Mouse (Mus musculus) forebrain, embryonic 13.5 days (tissue): ENCODE data around the gene Hspa4. TPM values are rescaled to one million over a fixed set of nuclear protein-coding genes. Genes with fewer than 3 reads are reported as not detected.
"Not testable (repeated sequence)": the region's sequence is repeated elsewhere in the genome, so short reads cannot be mapped to it uniquely, and the experiment has no call there.

Experiments used
- ATAC-seq: fragments of 200-750 bp; cut with Nextera tagmentation; 2 replicates; pipeline ENCODE4 v1.8.0; 2017
- H3K27ac ChIP-seq: fragments of 300-500 bp; sonication (generic); 2 replicates; pipeline ENCODE4 v1.5.1; 2015; ENCODE audit warnings: inconsistent platforms, mild to moderate bottlenecking, moderate library complexity
- H3K27me3 ChIP-seq: fragments of 300-500 bp; sonication (generic); 2 replicates; pipeline ENCODE4 v1.6.1; 2015; ENCODE audit warnings: mild to moderate bottlenecking, inconsistent platforms
- H3K36me3 ChIP-seq: fragments of 300-500 bp; sonication (generic); 2 replicates; pipeline ENCODE4 v1.6.1; 2015; ENCODE audit warnings: mild to moderate bottlenecking, inconsistent platforms; ENCODE audit not compliant: poor library complexity, severe bottlenecking
- H3K4me1 ChIP-seq: fragments of 300-500 bp; sonication (generic); 2 replicates; pipeline ENCODE4 v1.6.1; 2015; ENCODE audit warnings: inconsistent platforms
- H3K4me2 ChIP-seq: fragments of 300-500 bp; sonication (generic); 2 replicates; pipeline ENCODE4 v1.6.1; 2015; ENCODE audit warnings: inconsistent platforms, mild to moderate bottlenecking, moderate library complexity
- H3K4me3 ChIP-seq: fragments of 300-500 bp; sonication (generic); 2 replicates; pipeline ENCODE4 v1.5.1; 2015; ENCODE audit warnings: mild to moderate bottlenecking, inconsistent platforms
- H3K9ac ChIP-seq: fragments of 300-500 bp; sonication (generic); 2 replicates; pipeline ENCODE4 v1.6.1; 2015; ENCODE audit warnings: mild to moderate bottlenecking, inconsistent platforms
- H3K9me3 ChIP-seq: fragments of 300-500 bp; sonication (generic); replicated peaks from 2 replicates; pipeline ENCODE4 v1.6.1; 2016; ENCODE audit warnings: inconsistent platforms
- WGBS: fragments of 180-500 bp; shearing (Covaris S2); methylation state at CpG from one replicate; pipeline ENCODE4 v1.1.7; 2015; 5-methylcytosine and 5-hydroxymethylcytosine counted together
- polyA plus RNA-seq: library from polyadenylated mRNA; unstranded; fragments of >200 nt; fragmentation: Nextera tagmentation; extraction: Ambion mirVana; gene quantifications from 2 replicates; pipeline ENCODE4 v1.2.1, GENCODE M21; 2015

The Hspa4 gene
- polyA plus RNA-seq, 1 experiment from 2014 or later: 62.7 TPM

- Histone ChIP-seq H3K4me2 (no peak overlapping the region), H3K27me3 (no peaks in the 10 kb centered on the region), H3K9ac (no peak overlapping the region), H3K9me3 (no peaks in the 10 kb centered on the region), H3K27ac (no peak overlapping the region), H3K4me3 (no peak overlapping the region), H3K4me1 (peaks cover 9% of the 10 kb centered on the region), H3K36me3 (no peaks in the 10 kb centered on the region)
- WGBS: 87% methylated on average over 14 of the region's 14 CpGs
- no peak for ATAC-seq
Observed at GRCm38 (mm10) chr11:53304044-53304840, 4.0 kb upstream of the Hspa4 start.

GRCm38 (mm10) chr11:53301167-53301515, 884 bp upstream of the Hspa4 start:
- H3K9ac ChIP-seq: peak overlapping the region; percentile 98
- ATAC-seq: no peak
- WGBS: 50% methylated on average over 9 of the region's 9 CpGs
- H3K27me3 ChIP-seq: no peaks in the 10 kb centered on the region
- H3K36me3 ChIP-seq: peaks cover 3% of the 10 kb centered on the region; the same call in 1 of the 2 replicates
- H3K4me3 ChIP-seq: peak overlapping the region; percentile 98
- no peaks in the 10 kb centered on the region for H3K9me3 ChIP-seq
- H3K4me2 ChIP-seq: peak overlapping the region; percentile 69
- peak overlapping the region; percentile 96 for H3K27ac ChIP-seq
- peaks cover 33% of the 10 kb centered on the region for H3K4me1 ChIP-seq

- WGBS: under 1% methylated on average over 80 of the region's 80 CpGs
Observed at GRCm38 (mm10) chr11:53299551-53300329, 517 bp downstream of the Hspa4 start.

GRCm38 (mm10) chr11:53297947-53298860, 2.1 kb downstream of the Hspa4 start:
- 87% methylated on average over 7 of the region's 7 CpGs for WGBS
- H3K4me2 ChIP-seq: peak overlapping the region; percentile 84
- no peak overlapping the region for H3K27ac ChIP-seq
- H3K4me3 ChIP-seq: peak overlapping the region; percentile 98
- no peaks in the 10 kb centered on the region for H3K27me3 ChIP-seq
- H3K36me3 ChIP-seq: peaks cover 11% of the 10 kb centered on the region
- H3K9me3 ChIP-seq: no peaks in the 10 kb centered on the region
- H3K9ac ChIP-seq: peak overlapping the region; percentile 98; the same call in 1 of the 2 replicates
- H3K4me1 ChIP-seq: peaks cover 33% of the 10 kb centered on the region
- ATAC-seq: no peak

More at GRCm38 (mm10) chr11:53299551-53300329, 517 bp downstream of the Hspa4 start:
- peak overlapping the region; percentile 84 for H3K4me2 ChIP-seq
- peak overlapping the region; percentile 98 for H3K4me3 ChIP-seq
- no peaks in the 10 kb centered on the region for H3K9me3 ChIP-seq
- no peaks in the 10 kb centered on the region for H3K27me3 ChIP-seq
- peaks cover 33% of the 10 kb centered on the region for H3K4me1 ChIP-seq
- H3K9ac ChIP-seq: peak overlapping the region; percentile 98
- H3K27ac ChIP-seq: peak overlapping the region; percentile 96
- H3K36me3 ChIP-seq: peaks cover 3% of the 10 kb centered on the region; the same call in 1 of the 2 replicates
- peak; percentile 80 for ATAC-seq

- H3K4me1 ChIP-seq: peaks cover 33% of the 10 kb centered on the region
Observed at GRCm38 (mm10) chr11:53296880-53297279, 3.4 kb downstream of the Hspa4 start.

GRCm38 (mm10) chr11:53294441-53294840, 5.8 kb downstream of the Hspa4 start:
- WGBS: 91% methylated on average over 5 of the region's 5 CpGs

More at GRCm38 (mm10) chr11:53296880-53297279, 3.4 kb downstream of the Hspa4 start:
- Histone ChIP-seq H3K27me3 (no peaks in the 10 kb centered on the region), H3K27ac (no peak overlapping the region), H3K9ac (no peak overlapping the region), H3K9me3 (no peaks in the 10 kb centered on the region), H3K36me3 (peaks cover 19% of the 10 kb centered on the region), H3K4me2 (no peak overlapping the region), H3K4me3 (no peak overlapping the region)
- no peak for ATAC-seq
- 80% methylated on average over 4 of the region's 4 CpGs for WGBS

GRCm38 (mm10) chr11:53290871-53291270, 9.4 kb downstream of the Hspa4 start:
- no peak overlapping the region for H3K4me2 ChIP-seq
- H3K9me3 ChIP-seq: no peaks in the 10 kb centered on the region
- no peak overlapping the region for H3K4me3 ChIP-seq
- 95% methylated on average over 11 of the region's 11 CpGs for WGBS
- no peaks in the 10 kb centered on the region for H3K4me1 ChIP-seq
- H3K36me3 ChIP-seq: peaks cover 69% of the 10 kb centered on the region
- H3K27me3 ChIP-seq: no peaks in the 10 kb centered on the region
- H3K27ac ChIP-seq: no peak overlapping the region
- ATAC-seq: no peak
- H3K9ac ChIP-seq: no peak overlapping the region

More at GRCm38 (mm10) chr11:53294441-53294840, 5.8 kb downstream of the Hspa4 start:
- H3K4me2 ChIP-seq: no peak overlapping the region
- H3K27me3 ChIP-seq: no peaks in the 10 kb centered on the region
- peaks cover 36% of the 10 kb centered on the region for H3K36me3 ChIP-seq
- no peak overlapping the region for H3K9ac ChIP-seq
- no peak for ATAC-seq
- no peak overlapping the region for H3K27ac ChIP-seq
- H3K4me3 ChIP-seq: no peak overlapping the region
- peaks cover 26% of the 10 kb centered on the region for H3K4me1 ChIP-seq
- H3K9me3 ChIP-seq: no peaks in the 10 kb centered on the region

GRCm38 (mm10) chr11:53290187-53290586, 10.1 kb downstream of the Hspa4 start:
- not testable (repeated sequence) for H3K4me1 ChIP-seq, H3K27me3 ChIP-seq, H3K4me2 ChIP-seq, H3K9ac ChIP-seq, H3K4me3 ChIP-seq, H3K9me3 ChIP-seq, H3K27ac ChIP-seq, ATAC-seq
- WGBS: 100% methylated on average over 2 of the region's 2 CpGs
- peaks cover 76% of the 10 kb centered on the region for H3K36me3 ChIP-seq

- Histone ChIP-seq H3K27me3 (no peaks in the 10 kb centered on the region), H3K4me3 (no peak overlapping the region), H3K4me2 (no peak overlapping the region), H3K4me1 (no peaks in the 10 kb centered on the region), H3K9ac (no peak overlapping the region), H3K27ac (no peak overlapping the region), H3K36me3 (peaks cover 88% of the 10 kb centered on the region), H3K9me3 (no peaks in the 10 kb centered on the region)
- WGBS: 97% methylated on average over 6 of the region's 6 CpGs
- no peak for ATAC-seq
Observed at GRCm38 (mm10) chr11:53285885-53286284, 14.4 kb downstream of the Hspa4 start.

- peaks cover 69% of the 10 kb centered on the region for H3K36me3 ChIP-seq
- H3K27ac ChIP-seq: no peak overlapping the region
- ATAC-seq: no peak
- H3K27me3 ChIP-seq: no peaks in the 10 kb centered on the region
- H3K9ac ChIP-seq: no peak overlapping the region
- H3K4me2 ChIP-seq: no peak overlapping the region
- no peaks in the 10 kb centered on the region for H3K4me1 ChIP-seq
- WGBS: 89% methylated on average over 4 of the region's 4 CpGs
- H3K4me3 ChIP-seq: no peak overlapping the region
- H3K9me3 ChIP-seq: no peaks in the 10 kb centered on the region
Observed at GRCm38 (mm10) chr11:53278411-53278810, 21.8 kb downstream of the Hspa4 start.

GRCm38 (mm10) chr11:53275358-53275757, 24.9 kb downstream of the Hspa4 start:
- no peak overlapping the region for H3K27ac ChIP-seq
- no peaks in the 10 kb centered on the region for H3K27me3 ChIP-seq
- H3K36me3 ChIP-seq: peaks cover 74% of the 10 kb centered on the region
- no peak for ATAC-seq
- no peaks in the 10 kb centered on the region for H3K9me3 ChIP-seq
- no peaks in the 10 kb centered on the region for H3K4me1 ChIP-seq
- H3K4me3 ChIP-seq: no peak overlapping the region
- WGBS: 99% methylated on average over 3 of the region's 3 CpGs
- no peak overlapping the region for H3K4me2 ChIP-seq
- H3K9ac ChIP-seq: no peak overlapping the region
